Mouse (Mus musculus) heart, postnatal 0 days (tissue): ENCODE data around the gene Top2a. TPM values are rescaled to one million over a fixed set of nuclear protein-coding genes. Genes with fewer than 3 reads are reported as not detected.
A peak's percentile ranks its signal among the peaks of the same experiment; 100 is the strongest.

ENCODE experiments used
- ATAC-seq: fragments of 200-750 bp; cut with Nextera tagmentation; 2 replicates; pipeline ENCODE4 v1.8.0; 2017; ENCODE audit warnings: low read depth, moderate number of reproducible peaks, moderate library complexity; ENCODE audit not compliant: insufficient read depth
- DNase-seq: peaks from one replicate; pipeline ENCODE4 v3.0.0-alpha.2; 2016; ENCODE audit warnings: low spot score
- H3K27ac ChIP-seq: fragments of 300-500 bp; sonication (generic); 2 replicates; pipeline ENCODE4 v1.5.1; 2014; ENCODE audit warnings: low read depth, mild to moderate bottlenecking
- H3K27me3 ChIP-seq: fragments of 300-500 bp; sonication (generic); 2 replicates; pipeline ENCODE4 v1.6.1; 2014; ENCODE audit warnings: low read length, mixed read lengths; ENCODE audit not compliant: control insufficient read depth, insufficient read depth
- H3K36me3 ChIP-seq: fragments of 300-500 bp; sonication (generic); replicated peaks from 2 replicates; pipeline ENCODE4 v1.6.1; 2014; ENCODE audit warnings: low read length, mixed read lengths; ENCODE audit not compliant: control insufficient read depth, insufficient read depth
- H3K4me1 ChIP-seq: fragments of 300-500 bp; sonication (generic); 2 replicates; pipeline ENCODE4 v1.6.1; 2014; ENCODE audit warnings: antibody characterized with exemption; ENCODE audit not compliant: control insufficient read depth, insufficient read depth
- H3K4me2 ChIP-seq: fragments of 300-500 bp; sonication (generic); 2 replicates; pipeline ENCODE4 v1.6.1; 2014; ENCODE audit warnings: low read depth, mild to moderate bottlenecking, low read length, moderate library complexity
- H3K4me3 ChIP-seq: fragments of 300-500 bp; sonication (generic); 2 replicates; pipeline ENCODE4 v1.5.1; 2014; ENCODE audit warnings: low read depth, low read length
- H3K9ac ChIP-seq: fragments of 300-500 bp; sonication (generic); replicated peaks from 2 replicates; pipeline ENCODE4 v1.6.1; 2014; ENCODE audit warnings: low read depth, low read length, mixed read lengths
- H3K9me3 ChIP-seq: fragments of 300-500 bp; sonication (generic); replicated peaks from 2 replicates; pipeline ENCODE4 v1.6.1; 2016; ENCODE audit warnings: low read length; ENCODE audit not compliant: control insufficient read depth
- CTCF ChIP-seq: IDR thresholded peaks from 2 replicates; pipeline ENCODE4 v1.5.1; 2016; ENCODE audit warnings: antibody characterized with exemption, control low read depth, low read depth
- EP300 ChIP-seq: IDR thresholded peaks from 2 replicates; pipeline ENCODE4 v1.6.1; 2016; ENCODE audit warnings: antibody characterized with exemption, low read depth
- WGBS: fragments of 180-500 bp; shearing (Covaris S2); extraction: QIAGEN DNeasy Blood & Tissue Kit; methylation state at CpG from one replicate; pipeline ENCODE4 v1.1.7; 2014; 5-methylcytosine and 5-hydroxymethylcytosine counted together
- polyA plus RNA-seq: library from polyadenylated mRNA; unstranded; fragments of >200 nt; fragmentation: Nextera tagmentation; extraction: Ambion mirVana; gene quantifications from 2 replicates; pipeline ENCODE4 v1.2.1, GENCODE M21; 2015
- total RNA-seq: library from RNA; depleted of rRNA; stranded (reverse); fragments of >200 nt; gene quantifications from 2 replicates; pipeline ENCODE4 v1.2.3, GENCODE M21; 2014; ENCODE audit warnings: low replicate concordance

The Top2a gene
- total and polyA plus RNA-seq, 2 experiments from 2014 or later = 38.2 to 52.9 TPM

- no peak for TF ChIP-seq CTCF
- H3K36me3 ChIP-seq = no peaks in the 10 kb centered on the region
- no peak overlapping the region for H3K4me2 ChIP-seq
- ATAC-seq = no peak
- no peak overlapping the region for H3K4me3 ChIP-seq
- 86% methylated on average over 6 of the region's 6 CpGs for WGBS
- peaks cover 9% of the 10 kb centered on the region for H3K4me1 ChIP-seq
- H3K9ac ChIP-seq = no peak overlapping the region
- no peak for DNase-seq
- no peaks in the 10 kb centered on the region for H3K9me3 ChIP-seq
- H3K27me3 ChIP-seq = no peaks in the 10 kb centered on the region
- no peak overlapping the region for H3K27ac ChIP-seq
These were observed 1.9 kb upstream of the Top2a start for GRCm38 (mm10) chr11:99025878-99026277.

DNA sequence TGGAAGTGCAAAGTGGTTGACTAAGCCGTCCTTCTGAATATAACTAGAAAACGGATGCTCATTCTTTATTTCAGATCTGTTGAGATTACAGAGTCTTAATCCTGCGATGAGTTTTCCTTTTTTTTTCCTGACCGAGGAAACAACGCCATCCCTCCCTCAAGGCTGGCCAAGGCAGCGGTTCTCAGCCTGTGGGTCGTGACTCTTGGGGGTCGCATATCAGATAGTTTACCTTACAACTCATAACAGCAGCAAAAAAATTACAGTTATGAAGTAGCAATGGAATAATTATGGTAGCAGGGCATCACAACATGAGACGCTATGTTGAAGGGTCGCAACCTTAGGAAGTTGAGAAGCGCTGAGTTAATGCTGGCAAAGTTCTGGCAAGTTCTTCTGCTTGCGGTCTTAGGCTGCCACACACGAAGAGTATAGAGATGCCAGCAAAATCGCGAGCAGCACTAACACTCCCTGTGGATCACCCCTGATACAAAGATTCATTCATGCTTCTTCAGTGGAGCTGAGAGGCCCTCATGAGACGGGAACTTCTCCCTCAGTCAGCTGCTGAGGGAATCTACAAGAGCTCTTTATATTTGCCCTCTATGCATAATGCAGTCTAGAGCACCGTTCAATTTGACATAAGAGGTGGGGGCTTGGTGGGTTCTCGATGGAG, 612 bp upstream of the Top2a start:
- TF ChIP-seq CTCF (no peak), EP300 (peak; percentile 10)
- DNase-seq = no peak
- Histone ChIP-seq H3K4me1 (peaks cover 9% of the 10 kb centered on the region), H3K27me3 (no peaks in the 10 kb centered on the region), H3K4me2 (peak overlapping the region; percentile 65), H3K9ac (0 out of 2 replicates have a peak overlapping the region, but pooled peaks have one; percentile 26), H3K36me3 (peaks cover 7% of the 10 kb centered on the region), H3K4me3 (peak overlapping the region; percentile 91), H3K9me3 (no peaks in the 10 kb centered on the region), H3K27ac (peak overlapping the region; percentile 58; the same call in 1 of the 2 replicates)
- ATAC-seq = no peak
- 43% methylated on average over 18 of the region's 18 CpGs for WGBS

GRCm38 (mm10) chr11:99023094-99023493, 895 bp downstream of the Top2a start:
- 13% methylated on average over 4 of the region's 4 CpGs for WGBS
- Histone ChIP-seq H3K4me2 (peak overlapping the region; percentile 67), H3K9ac (peak overlapping the region; percentile 54), H3K27ac (no peak overlapping the region), H3K27me3 (no peaks in the 10 kb centered on the region), H3K4me1 (peaks cover 9% of the 10 kb centered on the region), H3K9me3 (no peaks in the 10 kb centered on the region), H3K36me3 (peaks cover 20% of the 10 kb centered on the region), H3K4me3 (peak overlapping the region; percentile 91)
- no peak for ATAC-seq
- TF ChIP-seq CTCF (no peak), EP300 (no peak)
- DNase-seq = no peak

DNA sequence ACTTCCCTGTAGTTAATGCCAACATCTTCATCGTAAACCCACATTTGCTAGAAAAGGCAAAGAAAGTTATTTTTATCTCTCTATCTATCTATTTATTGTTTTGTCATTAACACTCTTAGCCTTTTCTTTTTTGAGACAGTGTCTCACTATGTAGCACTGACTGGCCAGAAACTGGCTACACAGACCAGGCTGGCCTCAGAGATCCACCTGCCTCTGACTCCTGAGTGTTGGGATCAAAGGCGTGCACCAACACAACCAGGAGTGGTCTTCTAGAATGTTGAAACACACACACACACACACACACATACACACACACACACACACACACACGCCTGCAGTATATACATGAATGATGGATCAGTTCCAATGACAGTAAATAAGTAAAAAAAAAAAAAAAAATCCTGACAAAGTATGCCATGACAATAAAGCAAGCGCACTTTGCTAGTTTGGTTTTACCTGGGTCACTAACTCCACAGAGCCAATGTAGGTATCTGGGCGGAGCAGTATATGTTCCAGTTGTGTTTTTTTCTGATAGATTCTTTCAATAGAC, 1.5 kb downstream of the Top2a start:
- Histone ChIP-seq H3K4me2 (peak overlapping the region; percentile 67), H3K27ac (no peak overlapping the region), H3K27me3 (no peaks in the 10 kb centered on the region), H3K9me3 (no peaks in the 10 kb centered on the region), H3K36me3 (peaks cover 26% of the 10 kb centered on the region), H3K4me1 (peaks cover 9% of the 10 kb centered on the region), H3K9ac (no peak overlapping the region), H3K4me3 (peak overlapping the region; percentile 91)
- no peak for DNase-seq
- no peak for TF ChIP-seq CTCF
- TF ChIP-seq EP300 = no peak
- ATAC-seq = no peak
- WGBS = 79% methylated on average over 5 of the region's 5 CpGs

DNA sequence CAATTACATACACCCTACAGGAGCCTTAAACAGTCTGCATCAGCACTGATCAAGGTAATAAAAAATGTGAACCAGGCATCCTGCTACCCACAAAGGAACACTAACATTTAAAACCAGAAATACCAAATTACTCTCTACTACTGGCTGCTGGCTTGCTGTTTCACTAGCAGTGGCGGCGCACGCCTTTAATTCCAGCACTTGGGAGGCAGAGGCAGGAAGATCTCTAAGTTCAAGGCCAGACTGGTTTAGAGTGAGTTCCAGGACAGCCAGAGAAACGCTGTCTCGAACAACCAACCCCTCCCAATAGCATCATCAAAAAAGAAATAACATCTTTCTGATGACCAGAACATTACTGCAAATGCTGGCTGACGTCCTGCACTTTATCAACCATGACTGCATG, 4.1 kb downstream of the Top2a start:
- no peak for ATAC-seq
- no peaks in the 10 kb centered on the region for H3K27me3 ChIP-seq
- WGBS = 95% methylated on average over 6 of the region's 6 CpGs
- no peak overlapping the region for H3K27ac ChIP-seq
- H3K9me3 ChIP-seq = no peaks in the 10 kb centered on the region
- H3K4me2 ChIP-seq = no peak overlapping the region
- DNase-seq = no peak
- no peak overlapping the region for H3K4me3 ChIP-seq
- H3K36me3 ChIP-seq = peaks cover 49% of the 10 kb centered on the region
- no peak overlapping the region for H3K9ac ChIP-seq
- H3K4me1 ChIP-seq = peaks cover 9% of the 10 kb centered on the region
- no peak for TF ChIP-seq CTCF
- no peak for TF ChIP-seq EP300

DNA sequence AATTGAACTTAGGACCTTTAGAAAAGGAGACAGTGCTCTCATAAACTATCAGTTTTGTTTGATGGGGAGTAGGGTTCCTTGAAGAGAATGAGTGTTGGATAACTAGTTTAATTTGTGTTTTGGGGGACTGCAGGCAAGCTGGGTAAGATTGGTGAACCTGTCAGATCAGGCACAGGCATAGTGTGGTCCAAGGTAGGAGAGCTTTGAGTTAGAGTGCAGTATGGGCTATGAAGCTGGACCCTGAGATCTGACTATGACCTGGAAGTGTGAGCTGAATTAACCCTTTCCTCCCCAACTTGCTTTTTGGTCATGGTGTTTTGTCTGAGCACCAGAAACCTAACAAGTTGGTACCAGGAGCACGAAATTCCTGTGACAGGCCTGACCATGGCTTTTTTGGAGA, 10.1 kb downstream of the Top2a start:
- Histone ChIP-seq H3K27ac (no peak overlapping the region), H3K9ac (no peak overlapping the region), H3K4me2 (no peak overlapping the region), H3K4me3 (no peak overlapping the region), H3K27me3 (no peaks in the 10 kb centered on the region), H3K9me3 (no peaks in the 10 kb centered on the region), H3K4me1 (no peaks in the 10 kb centered on the region), H3K36me3 (peaks cover 86% of the 10 kb centered on the region)
- no peak for DNase-seq
- TF ChIP-seq EP300 (no peak), CTCF (no peak)
- ATAC-seq = no peak
- WGBS = 89% methylated on average over 1 of the region's 1 CpGs
